Mouse (Mus musculus): ENCODE results near the gene Cipc. TPM values are rescaled to one million over a fixed set of nuclear protein-coding genes. Genes with fewer than 3 reads are reported as not detected.

The Cipc gene
- total RNA-seq, 4 experiments from 2014 or later, result 34.5 to 38.7 (median 37.1) TPM

DNA sequence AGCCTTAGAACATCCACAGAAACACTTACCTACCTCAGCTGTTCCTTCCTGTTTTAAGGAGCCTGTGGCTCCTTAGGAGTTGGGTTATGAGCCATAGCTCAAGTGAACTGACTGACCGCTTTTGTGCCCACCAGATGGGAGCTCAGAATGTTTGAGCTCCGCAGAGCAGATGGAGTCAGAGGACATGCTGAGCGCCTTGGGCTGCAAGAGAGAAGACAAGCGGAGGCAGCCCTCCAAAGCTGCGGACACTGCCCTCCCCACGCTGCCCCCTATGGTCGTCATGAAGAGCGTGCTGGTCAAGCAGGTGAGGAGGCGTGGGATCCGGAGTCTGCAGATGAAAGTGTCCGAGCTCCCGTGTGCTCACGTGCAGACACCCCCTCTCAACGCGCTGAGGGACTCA lies 13.3 kb downstream of the Cipc start:
- DNase-seq (ENCODE audit: low spot score in 2 of 2), result no peak

DNA sequence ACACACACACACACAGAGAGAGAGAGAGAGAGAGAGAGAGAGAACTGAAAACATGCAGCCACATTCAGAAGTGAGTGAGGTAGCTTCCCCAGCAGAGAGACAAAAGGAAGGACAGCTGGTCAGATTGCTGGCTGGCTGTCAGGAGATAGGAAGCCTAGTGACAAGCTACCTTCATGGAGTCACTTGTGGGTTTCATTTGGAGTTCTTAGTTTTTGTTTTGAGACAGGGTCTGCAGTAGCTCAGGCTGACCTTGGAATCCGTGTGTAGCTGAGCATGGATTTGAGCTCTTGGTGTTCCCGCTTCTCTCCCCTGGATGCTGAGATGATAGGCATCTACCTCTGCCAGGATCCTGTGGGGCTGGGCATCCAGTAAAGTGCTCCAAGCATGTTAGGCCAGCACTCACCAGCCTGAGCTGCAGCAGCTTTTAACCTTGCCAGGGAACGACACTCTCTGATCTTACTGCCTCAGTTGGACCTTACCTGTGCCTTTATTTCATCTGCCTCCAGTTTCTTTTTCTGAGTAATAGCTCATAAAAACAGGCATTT lies 14.0 kb downstream of the Cipc start:
- DNase-seq (ENCODE audit: low spot score in 2 of 2), result no peak

- DNase-seq (ENCODE audit: low spot score in 2 of 2), result peak; percentile 43 to 57
Observed at GRCm38 (mm10) chr12:86961589-86962344, 14.9 kb downstream of the Cipc start.

DNA sequence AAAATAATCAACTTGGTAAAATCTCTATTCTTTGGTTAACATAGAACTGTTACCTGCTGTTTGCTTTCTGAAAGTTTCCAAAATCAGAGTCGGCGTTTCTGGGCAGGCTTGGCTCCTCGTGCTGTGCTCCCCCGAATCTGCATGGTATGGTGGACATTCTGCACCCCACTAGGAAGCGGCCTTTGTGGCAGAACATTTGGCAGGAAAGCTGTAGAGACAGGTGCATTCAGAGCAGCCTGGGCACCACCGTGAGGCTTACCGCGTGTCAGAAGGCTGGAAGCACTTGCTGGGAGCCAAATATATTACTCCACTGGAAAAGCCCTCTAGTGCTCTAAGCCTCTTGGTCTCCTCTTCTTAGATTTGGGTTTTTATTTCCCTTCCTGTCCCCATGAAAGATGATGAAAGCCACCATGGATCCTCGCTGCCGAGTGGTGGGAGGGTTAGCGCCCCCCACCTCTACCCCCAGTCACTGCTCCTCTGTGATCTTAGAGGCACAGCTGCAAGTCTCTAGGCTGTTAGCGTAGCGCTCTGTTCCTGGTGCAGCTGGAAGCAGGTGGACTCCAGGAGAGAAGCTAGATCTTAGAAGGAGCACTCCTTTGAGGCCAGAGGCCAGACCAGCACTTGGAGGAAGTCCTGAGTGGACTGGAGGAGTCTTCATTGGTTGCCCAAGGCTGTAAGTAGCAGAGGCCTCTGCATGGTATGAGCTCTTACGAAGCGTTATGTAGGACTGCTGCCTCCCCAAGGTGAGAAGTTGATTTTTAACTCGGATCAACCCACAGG lies 17.6 kb downstream of the Cipc start:
- no peak for DNase-seq (ENCODE audit: low spot score in 2 of 2)

DNA sequence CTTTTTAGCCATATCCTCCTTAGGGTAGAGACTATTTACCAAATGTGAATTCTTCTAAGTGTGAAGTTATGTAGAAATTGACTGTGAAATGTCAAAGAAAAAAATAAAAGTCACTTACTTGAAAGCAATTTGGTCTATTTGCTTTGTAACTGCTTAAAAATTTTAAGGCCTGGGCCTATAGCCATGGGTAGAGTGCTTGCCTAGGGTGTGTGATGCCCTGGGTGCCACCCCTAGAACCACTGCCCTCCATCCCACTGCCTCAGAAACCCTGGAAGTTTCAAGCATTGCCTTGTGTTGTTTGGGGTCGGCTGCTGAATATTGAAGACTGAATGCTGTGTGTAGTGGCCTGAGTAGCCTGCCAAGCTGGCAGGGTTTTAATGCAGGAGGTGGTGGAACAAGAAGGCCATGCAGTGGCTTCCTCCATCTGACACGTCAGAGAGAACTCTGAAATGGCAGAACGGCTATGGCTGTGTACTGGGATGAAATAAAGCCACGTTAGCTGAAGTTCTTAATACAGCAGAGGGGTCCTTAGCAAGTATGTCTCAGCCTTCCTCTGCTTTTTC lies 18.5 kb downstream of the Cipc start:
- no peak for DNase-seq (ENCODE audit: low spot score in 2 of 2)

DNA sequence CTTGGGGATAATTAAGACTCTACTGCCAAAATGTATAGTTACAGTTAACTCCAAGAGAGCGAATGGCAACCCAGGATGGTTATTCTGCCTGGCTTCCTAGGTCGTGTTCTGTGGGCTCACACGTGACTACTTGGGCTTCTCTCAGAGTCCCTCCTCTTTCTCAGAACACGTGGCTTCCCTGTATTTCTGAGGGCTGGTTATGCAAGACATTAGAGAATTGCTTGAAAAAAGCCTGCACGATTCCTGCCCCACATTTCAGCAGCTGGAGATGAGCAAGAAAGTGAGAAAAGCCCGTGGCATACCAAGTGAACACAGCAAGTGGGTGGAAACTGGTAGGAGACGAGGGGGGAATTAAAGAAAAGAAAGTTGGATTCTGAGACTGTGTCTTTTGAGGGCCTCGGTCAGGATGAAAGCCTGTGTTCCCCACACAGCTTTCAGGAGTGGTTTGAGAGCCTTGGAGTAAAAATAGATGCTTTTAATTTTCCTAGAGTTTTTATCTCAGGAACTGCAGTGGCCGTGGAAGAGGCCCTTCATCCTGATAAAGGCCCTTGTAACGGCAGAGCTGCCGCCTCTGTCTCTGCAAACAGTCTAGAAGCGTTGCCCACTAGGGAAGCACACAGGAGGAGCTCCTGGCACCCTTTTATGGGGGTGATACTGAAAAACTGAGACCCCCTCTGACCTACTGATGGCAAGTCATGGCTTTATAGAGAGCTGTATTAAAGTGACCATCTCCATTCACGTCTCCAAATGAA lies 21.8 kb downstream of the Cipc start:
- DNase-seq (ENCODE audit: low spot score in 2 of 2), result no peak

GRCm38 (mm10) chr12:86969220-86969601 lies 22.4 kb downstream of the Cipc start:
- DNase-seq (ENCODE audit: low spot score in 2 of 2), result no peak

DNA sequence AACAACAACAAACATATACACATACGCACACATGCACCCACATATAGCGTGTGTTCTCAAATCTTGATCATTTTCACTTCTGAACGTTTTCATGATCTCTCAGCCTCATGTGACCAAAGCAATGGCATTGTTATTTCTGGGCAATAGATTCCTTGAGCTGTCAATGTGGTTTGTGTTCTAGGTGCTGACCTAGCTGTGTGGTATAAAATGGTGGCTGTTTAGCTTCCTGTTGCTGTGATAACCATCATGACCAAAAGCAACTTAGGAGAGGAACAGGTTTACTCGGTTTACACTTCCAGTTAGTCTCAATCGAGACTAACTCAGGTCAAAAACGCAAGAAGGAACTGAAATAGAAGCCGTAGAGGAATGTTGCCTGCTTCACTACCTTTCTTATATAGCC lies 24.2 kb downstream of the Cipc start:
- DNase-seq (ENCODE audit: low spot score in 2 of 2), result no peak

DNA sequence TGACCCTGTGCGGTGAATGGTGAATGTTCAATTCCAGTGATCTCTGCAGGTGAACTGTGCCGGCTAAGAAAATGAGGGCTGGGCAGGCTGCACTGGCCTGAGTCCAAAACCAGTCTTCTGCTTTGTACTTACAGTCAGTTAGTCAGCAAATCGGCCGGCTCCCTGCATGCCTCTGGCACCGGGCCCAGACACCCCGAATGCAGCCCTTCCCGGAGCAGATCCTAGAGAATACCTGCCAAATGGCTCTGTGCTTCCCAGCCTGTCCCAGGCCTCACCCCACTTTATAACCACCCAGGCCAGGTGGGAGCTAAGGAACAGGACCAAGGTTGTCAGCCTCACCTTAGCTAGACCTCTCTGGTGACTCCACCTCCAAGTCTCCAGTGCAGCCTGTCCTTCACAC lies 26.4 kb downstream of the Cipc start:
- peak in 1 of 2 experiments; percentile 26 for DNase-seq (ENCODE audit: low spot score in 2 of 2)

DNA sequence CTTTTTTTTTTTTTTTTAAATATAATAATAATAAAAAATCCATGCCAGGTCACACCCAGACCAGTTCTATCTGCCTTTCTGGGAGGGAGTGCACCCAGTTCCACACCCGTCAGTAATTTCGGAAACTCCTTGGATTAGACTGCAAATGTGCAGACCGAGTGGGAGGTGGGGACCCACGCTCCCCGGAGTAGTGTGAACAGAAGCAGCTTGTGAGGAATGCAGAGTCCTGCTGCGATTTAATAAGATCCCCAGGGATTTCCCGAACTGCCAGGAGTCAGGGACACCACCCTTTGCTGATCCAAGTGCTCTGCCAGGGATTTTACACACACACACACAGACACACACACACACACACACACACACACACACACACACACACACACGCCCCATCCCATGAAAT lies 26.9 kb downstream of the Cipc start:
- no peak for DNase-seq (ENCODE audit: low spot score in 2 of 2)

- DNase-seq (ENCODE audit: low spot score in 2 of 2), result peak; percentile 69 to 73
Observed at GRCm38 (mm10) chr12:86974387-86975288, 27.8 kb downstream of the Cipc start.

- no peak for DNase-seq (ENCODE audit: low spot score in 2 of 2)
Observed at GRCm38 (mm10) chr12:86975761-86976160, 28.9 kb downstream of the Cipc start.

- no peak for DNase-seq (ENCODE audit: low spot score in 2 of 2)
Observed at GRCm38 (mm10) chr12:86976511-86977168, 29.8 kb downstream of the Cipc start.

- no peak for DNase-seq (ENCODE audit: low spot score in 2 of 2)
Observed at GRCm38 (mm10) chr12:86977833-86978232, 31.0 kb downstream of the Cipc start.

DNA sequence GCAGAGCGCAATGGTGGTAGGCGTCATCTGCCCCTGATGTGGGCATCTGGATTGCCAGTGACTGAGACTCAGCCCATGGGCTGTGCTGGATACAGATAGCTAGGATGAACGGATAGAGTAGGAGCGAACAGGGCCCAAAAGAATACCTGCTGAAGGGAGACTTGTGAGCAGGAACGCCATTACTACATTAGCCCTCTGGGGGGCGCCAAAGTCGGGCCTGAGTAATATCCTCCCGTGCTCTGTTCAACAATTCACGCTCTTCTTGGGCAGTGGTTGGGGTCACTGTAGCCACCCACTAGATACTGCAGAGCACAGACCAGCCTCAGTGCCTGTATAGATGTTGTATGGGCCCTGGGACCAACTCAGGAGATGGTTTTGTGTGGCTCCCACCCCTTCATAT lies 34.3 kb downstream of the Cipc start:
- no peak for DNase-seq (ENCODE audit: low spot score in 2 of 2)

- peak; percentile 65 to 70 for DNase-seq (ENCODE audit: low spot score in 2 of 2)
Observed at GRCm38 (mm10) chr12:86983470-86984193, 36.8 kb downstream of the Cipc start.

GRCm38 (mm10) chr12:86984194-86984555 lies 37.3 kb downstream of the Cipc start:
- DNase-seq (ENCODE audit: low spot score in 2 of 2), result no peak

DNA sequence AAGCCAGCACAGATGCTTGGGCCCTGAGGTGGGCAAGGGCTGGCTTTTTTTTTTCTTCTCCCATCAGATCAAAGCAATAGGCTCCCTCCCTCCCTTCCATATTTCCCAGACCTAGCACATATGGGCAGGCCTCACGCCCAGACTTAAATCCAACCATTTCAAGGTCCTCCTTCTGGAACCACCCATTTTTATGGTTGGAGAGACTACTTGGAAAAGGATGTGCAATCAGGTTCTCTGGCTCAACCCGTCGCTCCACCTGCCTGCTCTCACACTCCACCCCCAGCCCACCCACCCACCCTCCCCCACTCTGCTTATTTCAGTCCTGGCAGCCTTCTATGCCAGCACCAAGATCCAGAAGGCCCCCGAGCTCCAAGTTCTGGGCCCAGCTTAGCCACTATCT lies 39.7 kb downstream of the Cipc start:
- no peak for DNase-seq (ENCODE audit: low spot score in 2 of 2)

GRCm38 (mm10) chr12:86988227-86988626 lies 41.4 kb downstream of the Cipc start:
- no peak for DNase-seq (ENCODE audit: low spot score in 2 of 2)
